Mouse (Mus musculus): Measurements from ENCODE around the gene Smyd3. TPM values are rescaled to one million over a fixed set of nuclear protein-coding genes. Genes with fewer than 3 reads are reported as not detected.
A peak's percentile ranks its signal among the peaks of the same experiment; 100 is the strongest.

Gene Smyd3
- polyA plus RNA-seq, 1 experiment = 40.2 TPM

DNA sequence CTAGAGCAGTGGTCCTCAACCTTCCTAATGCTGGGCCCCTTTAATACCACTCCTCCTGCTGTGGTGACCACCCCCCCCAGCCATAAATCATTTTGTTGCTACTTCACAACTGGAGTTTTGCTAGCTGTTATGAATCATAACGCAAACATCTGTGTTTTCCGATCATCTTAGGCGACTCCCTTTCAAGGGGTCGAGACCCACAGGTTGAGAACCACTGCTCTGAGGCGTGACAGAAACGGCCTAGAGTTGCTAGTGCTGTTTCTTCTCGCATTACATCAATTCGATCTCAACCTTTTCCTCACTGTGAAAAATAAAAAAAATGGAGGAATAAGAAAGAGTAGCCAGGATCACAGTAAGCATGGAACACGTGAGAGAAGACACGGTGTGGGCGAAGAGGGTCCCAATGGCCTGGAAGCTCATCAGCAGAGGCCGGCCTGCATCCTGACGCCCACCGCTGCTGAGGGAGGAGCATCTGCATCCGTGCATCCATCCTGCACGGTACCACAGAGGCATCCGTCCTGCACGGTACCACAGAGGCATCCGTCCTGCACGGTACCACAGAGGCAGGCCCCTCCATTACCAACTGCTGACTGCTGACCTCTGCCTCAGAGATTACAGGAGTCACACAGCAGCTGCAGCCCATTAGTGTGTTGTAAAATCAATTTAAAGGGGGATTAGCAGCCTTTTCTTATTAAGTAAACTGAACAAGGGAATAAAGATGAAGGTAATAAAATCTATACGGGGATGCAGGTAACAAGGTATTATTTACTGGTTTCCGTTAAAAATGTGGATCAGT is 56.6 kb downstream of the Smyd3 start:
- no peak overlapping the region for H3K27ac ChIP-seq (ENCODE audit: insufficient read depth, low read length)
- H3K9ac ChIP-seq (ENCODE audit: low read depth, poor library complexity, severe bottlenecking) = no peak overlapping the region
- no peaks in the 10 kb centered on the region for H3K36me3 ChIP-seq (ENCODE audit: control insufficient read depth, insufficient read depth, low read length, poor library complexity, severe bottlenecking)
- H3K27me3 ChIP-seq (ENCODE audit: control insufficient read depth, insufficient read depth, low read length, poor library complexity, severe bottlenecking) = no peaks in the 10 kb centered on the region
- TF ChIP-seq EP300 (IDR thresholded peaks at IDR 0.05; ENCODE audit: insufficient read depth, low read depth, low read length) (no peak), CTCF (IDR thresholded peaks at IDR 0.05; ENCODE audit: low read depth, low read length) (no peak), POLR2A (IDR thresholded peaks at IDR 0.05; ENCODE audit: insufficient read depth, low read length) (no peak)
- no peak overlapping the region for H3K4me3 ChIP-seq (ENCODE audit: low read depth, low read length)
- peaks cover 7% of the 10 kb centered on the region for H3K4me1 ChIP-seq (ENCODE audit: control insufficient read depth, insufficient read depth, low read length)
- no peaks in the 10 kb centered on the region for H3K9me3 ChIP-seq (replicated peaks; ENCODE audit: control insufficient read depth, insufficient read depth, low read length, poor library complexity, severe bottlenecking)

GRCm38 (mm10) chr1:179458987-179459368 is 58.9 kb downstream of the Smyd3 start:
- H3K9ac ChIP-seq (ENCODE audit: low read depth, poor library complexity, severe bottlenecking) = no peak overlapping the region
- H3K27me3 ChIP-seq (ENCODE audit: control insufficient read depth, insufficient read depth, low read length, poor library complexity, severe bottlenecking) = no peaks in the 10 kb centered on the region
- no peaks in the 10 kb centered on the region for H3K9me3 ChIP-seq (replicated peaks; ENCODE audit: control insufficient read depth, insufficient read depth, low read length, poor library complexity, severe bottlenecking)
- H3K4me3 ChIP-seq (ENCODE audit: low read depth, low read length) = no peak overlapping the region
- peaks cover 7% of the 10 kb centered on the region for H3K4me1 ChIP-seq (ENCODE audit: control insufficient read depth, insufficient read depth, low read length)
- no peaks in the 10 kb centered on the region for H3K36me3 ChIP-seq (ENCODE audit: control insufficient read depth, insufficient read depth, low read length, poor library complexity, severe bottlenecking)
- TF ChIP-seq CTCF (IDR thresholded peaks at IDR 0.05; ENCODE audit: low read depth, low read length) (no peak), POLR2A (IDR thresholded peaks at IDR 0.05; ENCODE audit: insufficient read depth, low read length) (no peak), EP300 (IDR thresholded peaks at IDR 0.05; ENCODE audit: insufficient read depth, low read depth, low read length) (no peak)
- no peak overlapping the region for H3K27ac ChIP-seq (ENCODE audit: insufficient read depth, low read length)

GRCm38 (mm10) chr1:179458236-179458986 is 59.4 kb downstream of the Smyd3 start:
- Histone ChIP-seq H3K9me3 (replicated peaks; ENCODE audit: control insufficient read depth, insufficient read depth, low read length, poor library complexity, severe bottlenecking) (no peaks in the 10 kb centered on the region), H3K4me1 (ENCODE audit: control insufficient read depth, insufficient read depth, low read length) (peaks cover 7% of the 10 kb centered on the region), H3K27me3 (ENCODE audit: control insufficient read depth, insufficient read depth, low read length, poor library complexity, severe bottlenecking) (no peaks in the 10 kb centered on the region), H3K27ac (ENCODE audit: insufficient read depth, low read length) (no peak overlapping the region), H3K9ac (ENCODE audit: low read depth, poor library complexity, severe bottlenecking) (no peak overlapping the region), H3K36me3 (ENCODE audit: control insufficient read depth, insufficient read depth, low read length, poor library complexity, severe bottlenecking) (no peaks in the 10 kb centered on the region), H3K4me3 (ENCODE audit: low read depth, low read length) (no peak overlapping the region)
- no peak for TF ChIP-seq CTCF (IDR thresholded peaks at IDR 0.05; ENCODE audit: low read depth, low read length)
- no peak for TF ChIP-seq POLR2A (IDR thresholded peaks at IDR 0.05; ENCODE audit: insufficient read depth, low read length)
- no peak for TF ChIP-seq EP300 (IDR thresholded peaks at IDR 0.05; ENCODE audit: insufficient read depth, low read depth, low read length)

GRCm38 (mm10) chr1:179454600-179454999 is 63.2 kb downstream of the Smyd3 start:
- H3K27me3 ChIP-seq (ENCODE audit: control insufficient read depth, insufficient read depth, low read length, poor library complexity, severe bottlenecking) = no peaks in the 10 kb centered on the region
- H3K4me3 ChIP-seq (ENCODE audit: low read depth, low read length) = no peak overlapping the region
- H3K9me3 ChIP-seq (replicated peaks; ENCODE audit: control insufficient read depth, insufficient read depth, low read length, poor library complexity, severe bottlenecking) = no peaks in the 10 kb centered on the region
- H3K27ac ChIP-seq (ENCODE audit: insufficient read depth, low read length) = no peak overlapping the region
- no peaks in the 10 kb centered on the region for H3K36me3 ChIP-seq (ENCODE audit: control insufficient read depth, insufficient read depth, low read length, poor library complexity, severe bottlenecking)
- no peak overlapping the region for H3K9ac ChIP-seq (ENCODE audit: low read depth, poor library complexity, severe bottlenecking)
- TF ChIP-seq POLR2A (IDR thresholded peaks at IDR 0.05; ENCODE audit: insufficient read depth, low read length) (no peak), CTCF (IDR thresholded peaks at IDR 0.05; ENCODE audit: low read depth, low read length) (no peak), EP300 (IDR thresholded peaks at IDR 0.05; ENCODE audit: insufficient read depth, low read depth, low read length) (no peak)
- no peaks in the 10 kb centered on the region for H3K4me1 ChIP-seq (ENCODE audit: control insufficient read depth, insufficient read depth, low read length)

- no peak overlapping the region for H3K27ac ChIP-seq (ENCODE audit: insufficient read depth, low read length)
Observed at GRCm38 (mm10) chr1:179451211-179451610, 66.6 kb downstream of the Smyd3 start.

GRCm38 (mm10) chr1:179446845-179447212 is 71.0 kb downstream of the Smyd3 start:
- H3K27ac ChIP-seq (ENCODE audit: insufficient read depth, low read length) = no peak overlapping the region
- no peaks in the 10 kb centered on the region for H3K27me3 ChIP-seq (ENCODE audit: control insufficient read depth, insufficient read depth, low read length, poor library complexity, severe bottlenecking)
- H3K4me1 ChIP-seq (ENCODE audit: control insufficient read depth, insufficient read depth, low read length) = no peaks in the 10 kb centered on the region
- H3K4me3 ChIP-seq (ENCODE audit: low read depth, low read length) = no peak overlapping the region
- H3K9me3 ChIP-seq (replicated peaks; ENCODE audit: control insufficient read depth, insufficient read depth, low read length, poor library complexity, severe bottlenecking) = no peaks in the 10 kb centered on the region
- no peaks in the 10 kb centered on the region for H3K36me3 ChIP-seq (ENCODE audit: control insufficient read depth, insufficient read depth, low read length, poor library complexity, severe bottlenecking)
- TF ChIP-seq CTCF (IDR thresholded peaks at IDR 0.05; ENCODE audit: low read depth, low read length) (no peak), POLR2A (IDR thresholded peaks at IDR 0.05; ENCODE audit: insufficient read depth, low read length) (no peak), EP300 (IDR thresholded peaks at IDR 0.05; ENCODE audit: insufficient read depth, low read depth, low read length) (no peak)
- H3K9ac ChIP-seq (ENCODE audit: low read depth, poor library complexity, severe bottlenecking) = no peak overlapping the region

More at GRCm38 (mm10) chr1:179451211-179451610, 66.6 kb downstream of the Smyd3 start:
- no peaks in the 10 kb centered on the region for H3K36me3 ChIP-seq (ENCODE audit: control insufficient read depth, insufficient read depth, low read length, poor library complexity, severe bottlenecking)
- no peak overlapping the region for H3K9ac ChIP-seq (ENCODE audit: low read depth, poor library complexity, severe bottlenecking)
- TF ChIP-seq CTCF (IDR thresholded peaks at IDR 0.05; ENCODE audit: low read depth, low read length) (peak; percentile 39), EP300 (IDR thresholded peaks at IDR 0.05; ENCODE audit: insufficient read depth, low read depth, low read length) (no peak)
- no peaks in the 10 kb centered on the region for H3K9me3 ChIP-seq (replicated peaks; ENCODE audit: control insufficient read depth, insufficient read depth, low read length, poor library complexity, severe bottlenecking)
- H3K4me1 ChIP-seq (ENCODE audit: control insufficient read depth, insufficient read depth, low read length) = no peaks in the 10 kb centered on the region
- H3K4me3 ChIP-seq (ENCODE audit: low read depth, low read length) = no peak overlapping the region
- H3K27me3 ChIP-seq (ENCODE audit: control insufficient read depth, insufficient read depth, low read length, poor library complexity, severe bottlenecking) = no peaks in the 10 kb centered on the region
